Mouse (Mus musculus) layer of hippocampus, adult 6 months (tissue): Measurements from ENCODE around the gene Plin1. TPM values are rescaled to one million over a fixed set of nuclear protein-coding genes. Genes with fewer than 3 reads are reported as not detected.

Source experiments
- long read RNA-seq, 2 experiments: library from polyadenylated mRNA; unstranded; transcript quantifications; one replicate each; pipeline ENCODE4 v2.0.0; 2019 to 2020
- polyA plus RNA-seq: library from polyadenylated mRNA; unstranded; fragments of <200 nt; fragmentation: Nextera tagmentation; gene quantifications from 2 replicates; pipeline ENCODE4 v1.2.3, GENCODE M21; 2021

Plin1 gene
- polyA plus RNA-seq = 0.30 and 0.34 TPM in 2 replicates
- long read RNA-seq, experiment 1 = 0 reads
- long read RNA-seq, experiment 2, partial matches to known transcripts = 1 of 1 reads
- long read RNA-seq, experiment 2, other reads (novel, unspliced or antisense) = 0 of 1 reads

GRCm38 (mm10) chr7:79732622-79733021 is at the start of gene Plin1:
Plin1 (minus strand) TSS chr7:79732903.

GRCm38 (mm10) chr7:79742659-79743536 is 10.2 kb upstream of the Plin1 start, which contains the start of the genes Pex11a and Wdr93:
Pex11a (minus strand) TSS chr7:79743131.
Wdr93 (plus strand) TSS chr7:79743163.

GRCm38 (mm10) chr7:79715187-79715981 is 17.3 kb downstream of the Plin1 start, which contains the start of gene Kif7:
Kif7 (minus strand) TSS chr7:79715720.

Other genes with a start within 250 kb of the Plin1 start
- gene Rhcg, start 115.2 kb downstream of the Plin1 start, polyA plus RNA-seq = 0.64 and 1.8 TPM in 2 replicates
- gene Ticrr, start 72.7 kb downstream of the Plin1 start, polyA plus RNA-seq = 0.05 TPM in 1 of 2 replicates, not detected in the other
- 0.34 and 0.41 TPM in 2 replicates for gene Kif7, start 17.2 kb downstream of the Plin1 start, polyA plus RNA-seq
- 15.8 and 17.3 TPM in 2 replicates for gene Pex11a, start 10.2 kb upstream of the Plin1 start, polyA plus RNA-seq
- 0.34 and 0.87 TPM in 2 replicates for gene Wdr93, start 10.3 kb upstream of the Plin1 start, polyA plus RNA-seq
- gene Mesp1, start 60.9 kb upstream of the Plin1 start, polyA plus RNA-seq = 0.39 and 0.40 TPM in 2 replicates
- gene Mesp2, start 77.8 kb upstream of the Plin1 start, polyA plus RNA-seq = 0.19 and 0.69 TPM in 2 replicates
- gene Anpep, start 128.2 kb upstream of the Plin1 start, polyA plus RNA-seq = 0.24 and 0.45 TPM in 2 replicates
- gene Ap3s2, start 187.7 kb upstream of the Plin1 start, polyA plus RNA-seq = 13.9 and 15.3 TPM in 2 replicates
- 14.9 and 18.4 TPM in 2 replicates for gene Arpin, start 202.5 kb upstream of the Plin1 start, polyA plus RNA-seq